Mouse (Mus musculus) retina, postnatal 1 day (tissue): ENCODE measurements around the gene Iqce.

Source experiments
- DNase-seq: peaks from one replicate; pipeline ENCODE4 v3.0.0-alpha.2; 2012

Iqce gene

GRCm38 (mm10) chr5:140702103-140702513 is at the start of gene Iqce:
Gene Iqce (minus strand): TSS chr5:140702378.
- DNase-seq = peak; percentile 96

DNA sequence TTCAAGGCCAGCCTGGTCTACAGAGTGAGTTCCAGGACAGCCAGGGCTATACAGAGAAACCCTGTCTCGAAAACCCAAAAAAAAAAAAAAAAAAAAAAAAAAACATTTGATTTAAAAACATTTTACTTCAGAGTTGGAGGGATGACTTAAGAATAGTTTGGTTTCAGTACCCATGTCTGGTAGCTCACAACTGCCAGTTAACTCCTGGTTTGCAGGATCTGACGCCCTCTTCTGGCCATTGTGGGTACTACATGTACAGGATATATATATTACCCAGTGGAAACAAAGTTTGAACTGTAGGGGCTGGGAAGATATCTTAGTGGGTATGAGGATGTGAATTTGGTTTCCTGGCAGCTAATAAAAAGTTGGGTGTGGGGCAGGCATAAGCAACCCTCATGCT is 48.7 kb upstream of the Iqce start:
- DNase-seq = peak; percentile 37

DNA sequence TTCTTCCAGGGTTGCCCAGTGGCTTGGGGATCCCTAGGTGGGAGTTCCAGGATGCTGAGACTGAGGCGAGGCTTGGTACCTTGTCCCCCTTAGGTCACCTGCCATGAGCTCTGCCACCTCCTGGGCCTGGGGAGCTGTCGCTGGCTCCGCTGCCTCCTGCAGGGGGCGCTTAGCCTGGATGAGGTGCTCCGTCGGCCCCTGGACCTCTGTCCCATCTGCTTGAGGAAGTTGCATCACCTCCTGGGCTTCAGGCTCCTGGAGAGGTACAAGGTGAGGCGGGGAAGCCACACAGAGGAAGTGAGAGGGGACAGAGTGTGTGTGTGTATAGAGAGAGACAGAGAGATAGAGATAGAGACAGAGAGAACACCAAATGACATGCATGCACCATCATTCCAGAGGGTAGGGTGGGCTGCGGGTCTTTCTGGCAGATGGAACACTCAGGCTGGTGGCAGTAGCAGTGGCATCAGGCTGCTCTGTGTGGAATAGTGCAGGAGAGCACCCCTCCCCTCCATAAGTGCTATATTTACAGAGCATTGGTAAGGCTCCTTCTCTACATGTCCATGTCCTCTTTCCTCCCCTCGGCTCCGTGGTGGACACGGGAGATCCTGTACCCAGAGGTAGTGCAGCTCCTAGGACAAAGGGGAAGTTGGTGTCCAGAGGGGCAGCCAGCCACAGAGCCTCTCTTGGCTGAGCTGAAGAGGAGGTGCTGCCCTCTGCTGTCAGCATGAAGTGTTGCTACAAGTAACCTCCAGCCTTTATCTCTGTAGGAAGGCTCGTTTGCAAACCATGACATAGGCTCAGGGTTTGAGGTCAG is 47.1 kb upstream of the Iqce start:
- peak; percentile 88 for DNase-seq

- no peak for DNase-seq
Observed at GRCm38 (mm10) chr5:140748425-140748824, 46.2 kb upstream of the Iqce start.

GRCm38 (mm10) chr5:140743706-140744131 is 41.5 kb upstream of the Iqce start:
- peak; percentile 26 for DNase-seq

- peak; percentile 59 for DNase-seq
Observed at GRCm38 (mm10) chr5:140741877-140742276, 39.7 kb upstream of the Iqce start.

GRCm38 (mm10) chr5:140741040-140741439 is 38.9 kb upstream of the Iqce start:
- DNase-seq = no peak

DNA sequence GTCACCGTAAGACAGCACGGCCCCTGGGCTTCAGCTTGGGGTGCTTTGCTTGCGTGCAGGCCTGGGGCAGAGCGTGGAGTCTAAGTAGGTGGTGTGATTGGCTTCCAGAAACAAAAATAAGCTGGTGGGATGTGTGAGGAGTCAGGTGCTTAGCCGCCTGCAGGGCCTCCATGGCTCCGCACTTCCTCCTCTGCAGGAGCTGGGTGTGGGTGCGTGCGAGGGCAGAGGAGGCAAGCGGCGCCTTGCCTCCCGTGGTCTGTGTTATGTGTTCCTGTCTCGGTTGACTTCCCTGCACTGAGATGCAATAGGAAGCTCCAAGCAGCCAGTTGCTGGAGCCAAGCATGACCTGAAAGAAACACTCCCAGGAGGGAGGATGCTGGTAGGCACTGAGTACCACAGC is 37.6 kb upstream of the Iqce start:
- DNase-seq = no peak

DNA sequence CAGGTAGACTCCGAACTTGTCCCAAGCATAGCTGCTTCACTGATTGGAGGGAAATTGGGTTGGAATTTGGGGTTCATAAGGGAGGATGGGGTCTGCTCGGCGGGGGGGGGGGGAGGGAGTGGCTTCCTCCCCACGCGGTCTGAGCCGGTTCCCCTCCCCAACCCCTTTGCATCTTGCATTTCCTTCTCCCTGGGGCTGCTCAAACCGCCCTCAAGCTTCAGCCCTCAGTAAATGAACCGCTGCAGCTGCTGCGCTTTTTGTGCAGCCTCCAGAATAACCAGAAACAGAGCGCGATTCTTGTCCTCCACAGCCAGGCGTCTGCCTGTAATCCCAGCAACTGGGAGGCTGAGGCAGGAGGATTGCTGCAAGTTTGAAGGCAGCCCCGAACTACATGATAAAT is 34.0 kb upstream of the Iqce start:
- no peak for DNase-seq

- DNase-seq = peak; percentile 53
Observed at GRCm38 (mm10) chr5:140735297-140735696, 33.1 kb upstream of the Iqce start.

DNA sequence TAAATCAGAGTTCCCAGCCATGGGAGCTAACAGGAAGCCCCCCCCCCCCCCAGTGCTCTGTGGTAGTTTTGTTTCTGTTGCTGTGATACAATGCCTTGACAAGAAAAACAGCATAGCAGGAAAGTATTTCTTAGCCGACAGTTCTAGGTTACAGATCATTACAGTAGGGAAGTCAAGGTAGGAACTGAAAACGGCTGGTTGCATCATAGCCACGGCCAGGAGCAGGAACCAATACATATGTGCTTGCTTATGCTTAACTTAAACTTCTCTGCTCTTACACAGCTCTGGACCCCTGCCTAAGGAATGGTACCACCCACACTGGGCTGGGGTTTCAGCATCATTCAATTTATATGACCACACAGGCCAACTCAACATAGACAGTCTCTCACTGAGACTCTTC is 31.2 kb upstream of the Iqce start:
- no peak for DNase-seq

GRCm38 (mm10) chr5:140732195-140732594 is 30.0 kb upstream of the Iqce start:
- DNase-seq = no peak

GRCm38 (mm10) chr5:140731040-140731797 is 29.0 kb upstream of the Iqce start:
- DNase-seq = no peak

GRCm38 (mm10) chr5:140726946-140727740 is 25.0 kb upstream of the Iqce start:
- no peak for DNase-seq

GRCm38 (mm10) chr5:140726062-140726839 is 24.1 kb upstream of the Iqce start:
- no peak for DNase-seq

GRCm38 (mm10) chr5:140723822-140724221 is 21.6 kb upstream of the Iqce start, which contains the start of gene Amz1:
Gene Amz1 (plus strand): TSS chr5:140724127.
- DNase-seq = peak; percentile 65

GRCm38 (mm10) chr5:140722121-140722520 is 19.9 kb upstream of the Iqce start:
- DNase-seq = no peak

GRCm38 (mm10) chr5:140720773-140721172 is 18.6 kb upstream of the Iqce start:
- no peak for DNase-seq

GRCm38 (mm10) chr5:140711040-140711439 is 8.9 kb upstream of the Iqce start:
- no peak for DNase-seq

GRCm38 (mm10) chr5:140710315-140710714 is 8.1 kb upstream of the Iqce start:
- no peak for DNase-seq

DNA sequence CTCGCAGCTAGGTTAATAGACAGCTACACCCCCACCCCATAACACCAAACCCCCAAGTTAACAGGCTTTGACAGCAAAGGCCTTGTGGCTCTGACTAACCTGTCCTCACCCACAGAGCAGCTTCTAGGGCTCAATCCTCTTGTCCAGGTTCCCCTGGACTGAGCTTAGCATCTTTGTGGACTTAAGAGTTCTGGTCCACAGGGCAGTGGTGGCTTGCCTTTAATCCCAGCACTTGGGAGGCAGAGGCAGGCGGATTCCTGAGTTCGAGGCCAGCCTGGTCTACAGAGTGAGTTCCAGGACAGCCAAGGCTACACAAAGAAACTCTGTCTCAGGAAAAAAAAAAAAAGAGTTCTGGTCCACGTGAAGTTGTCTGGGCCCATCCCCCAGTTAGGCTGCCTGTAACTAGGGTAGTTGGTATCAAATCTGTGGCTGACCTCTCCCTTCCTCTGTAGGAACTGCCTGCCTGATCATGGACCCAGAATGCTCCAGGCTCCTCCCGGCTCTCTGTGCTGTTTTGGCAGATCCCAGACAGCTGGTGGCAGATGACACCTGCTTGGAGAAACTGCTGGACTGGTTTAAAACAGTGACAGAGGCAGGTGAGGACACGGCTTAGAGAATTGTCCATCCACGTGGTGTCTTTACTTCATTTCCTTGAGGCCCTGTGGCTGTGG is 3.5 kb upstream of the Iqce start:
- DNase-seq = peak; percentile 10
